Mouse (Mus musculus) cerebellum, postnatal 14 days (tissue): ENCODE measurements at regions not wholly inside any gene's neighbourhood (a gene's known extent, or its start where the extent isn't known, plus 50 kb on each side); places are given as distances from the start of the nearest gene placed in this dataset.

Experiments
- DNase-seq, 2 experiments: peaks; one replicate each; pipeline ENCODE4 v3.0.0; 2021; ENCODE audit warnings: mixed read lengths in 2 of 2

DNA sequence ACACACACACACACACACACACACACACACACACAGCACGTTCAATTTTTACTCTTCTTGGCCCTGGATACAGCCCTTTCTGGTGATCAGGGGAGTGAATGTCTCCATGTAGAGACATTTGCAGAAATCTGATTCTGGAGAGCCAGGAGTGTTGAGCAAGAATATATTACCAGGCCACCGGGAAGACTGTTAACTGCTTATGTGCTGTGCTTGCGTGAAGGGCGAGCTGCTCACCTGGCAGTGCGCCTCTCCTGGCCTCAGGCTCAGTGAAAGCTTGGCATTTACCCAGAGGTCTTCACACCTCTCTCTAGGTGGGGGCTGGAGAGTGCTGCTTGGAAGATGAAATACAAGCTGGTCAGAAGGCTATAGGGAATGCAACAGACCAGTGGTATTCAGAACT is 332.4 kb upstream of the Tet2 start:
- peak; percentile 60 to 65 for DNase-seq

DNA sequence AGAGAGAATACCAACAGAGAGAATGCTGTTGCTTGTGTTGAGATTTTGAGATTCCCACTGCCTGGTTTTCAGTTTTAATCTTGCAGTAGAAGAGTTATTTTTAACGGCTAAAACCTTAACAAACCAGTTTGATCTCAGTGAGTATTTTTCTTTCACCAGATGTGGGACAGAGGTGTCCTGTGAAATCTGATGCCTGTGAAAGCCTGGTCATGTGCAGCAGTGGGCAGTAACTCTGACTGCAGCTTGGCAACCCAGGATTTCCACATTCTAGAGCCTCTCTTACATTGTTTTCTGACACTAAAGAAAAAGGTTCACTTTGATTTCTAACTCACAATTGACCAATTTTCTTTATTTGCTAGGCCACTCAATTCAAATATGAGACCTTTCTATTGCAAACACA is 335.7 kb upstream of the Tet2 start:
- DNase-seq, result no peak

DNA sequence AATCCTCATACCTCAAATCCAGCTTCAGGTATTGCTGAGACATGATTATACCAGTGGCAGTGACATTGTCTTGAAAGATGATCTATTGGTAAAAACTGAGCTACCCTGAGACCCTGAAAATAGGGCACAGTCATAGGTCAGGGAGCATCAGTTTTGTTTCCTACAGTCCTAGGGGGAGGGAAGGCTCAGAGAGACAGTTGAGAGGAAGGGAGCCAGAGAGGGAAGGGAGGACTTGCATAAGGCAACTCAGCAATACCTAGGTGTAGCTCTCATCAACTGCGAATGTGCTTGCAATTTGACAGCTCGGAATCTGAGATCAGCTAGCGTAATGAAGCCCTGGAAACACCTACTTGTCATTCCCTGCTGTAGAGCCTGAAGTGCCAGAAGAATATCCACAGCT is 334.4 kb upstream of the Cxxc4 start:
- no peak for DNase-seq

DNA sequence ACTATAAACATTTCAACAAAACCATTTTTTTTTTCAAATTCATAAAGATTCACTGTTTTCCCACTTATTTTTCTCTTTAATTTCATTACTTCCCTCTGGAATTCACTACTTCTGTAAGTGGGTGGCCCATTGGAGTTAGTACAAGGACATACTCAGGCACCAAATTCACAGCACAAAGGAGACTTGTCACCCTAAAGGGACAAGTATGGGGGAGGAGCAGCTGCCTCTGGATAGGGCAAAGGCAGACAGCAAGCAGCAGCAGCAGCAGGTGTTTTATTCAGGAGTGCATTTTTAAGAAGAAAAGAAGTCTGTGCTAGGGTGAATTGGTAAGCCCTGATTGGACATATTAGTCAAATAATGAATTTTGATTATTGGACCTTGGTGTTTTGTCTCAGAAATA is 314.1 kb upstream of the Cxxc4 start:
- DNase-seq, result no peak

DNA sequence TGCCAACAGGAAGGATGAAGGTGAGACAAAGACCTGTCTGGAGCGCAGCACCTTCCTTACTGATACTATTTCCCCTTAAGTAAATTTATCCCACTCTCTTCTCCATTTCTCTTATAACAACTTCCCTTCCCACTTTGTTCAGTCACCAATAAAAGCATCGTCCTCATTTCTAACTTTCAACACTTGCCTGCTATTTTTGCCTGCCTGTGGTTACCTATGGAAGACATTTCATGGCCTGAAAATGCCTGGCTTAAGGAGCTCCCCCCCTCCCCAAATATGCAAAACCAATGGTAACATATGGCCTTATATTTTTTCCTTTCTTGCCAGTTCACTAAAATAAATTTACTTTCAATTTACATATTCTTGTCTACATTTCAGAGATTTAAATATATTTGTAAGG is 271.0 kb upstream of the Cxxc4 start:
- no peak for DNase-seq

DNA sequence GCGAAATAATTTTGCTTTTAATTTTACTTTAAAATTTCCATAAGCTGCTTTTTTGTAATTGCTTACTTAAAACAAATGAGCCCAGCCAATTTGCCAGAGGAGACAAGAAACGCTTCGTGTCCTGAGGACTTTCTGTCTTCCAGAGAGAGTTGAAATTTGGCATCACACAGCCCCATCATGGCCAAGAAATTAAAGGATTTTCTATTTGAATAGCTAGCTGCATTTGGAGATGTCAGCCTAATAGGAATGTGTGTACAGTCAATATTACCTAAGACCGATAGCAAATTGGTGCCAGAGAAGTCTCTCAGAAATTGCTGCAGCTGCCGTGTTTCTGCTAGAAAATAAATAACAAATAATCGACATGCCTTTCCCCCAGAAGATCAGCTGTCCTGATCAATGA is 268.1 kb upstream of the Cxxc4 start:
- peak; percentile 15 to 33 for DNase-seq

DNA sequence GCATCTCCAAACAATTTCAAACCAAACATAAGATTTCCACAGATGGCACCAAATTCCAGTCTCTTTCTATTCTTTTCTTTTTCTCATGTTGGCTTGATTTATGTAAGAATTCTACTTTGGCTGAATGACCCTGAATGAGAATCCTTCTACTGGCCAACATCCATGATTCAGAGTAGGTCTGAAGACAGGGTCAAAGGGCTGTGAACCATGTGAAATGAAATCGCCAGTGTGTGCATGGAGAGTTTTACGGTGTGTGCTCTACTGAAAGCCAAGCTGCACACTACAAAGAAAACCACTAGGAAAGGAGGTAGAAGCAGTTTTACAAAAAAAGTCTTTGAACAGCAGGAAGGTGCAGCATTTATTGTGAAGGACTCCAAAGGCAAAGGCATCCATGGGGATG is 263.5 kb upstream of the Cxxc4 start:
- no peak for DNase-seq

DNA sequence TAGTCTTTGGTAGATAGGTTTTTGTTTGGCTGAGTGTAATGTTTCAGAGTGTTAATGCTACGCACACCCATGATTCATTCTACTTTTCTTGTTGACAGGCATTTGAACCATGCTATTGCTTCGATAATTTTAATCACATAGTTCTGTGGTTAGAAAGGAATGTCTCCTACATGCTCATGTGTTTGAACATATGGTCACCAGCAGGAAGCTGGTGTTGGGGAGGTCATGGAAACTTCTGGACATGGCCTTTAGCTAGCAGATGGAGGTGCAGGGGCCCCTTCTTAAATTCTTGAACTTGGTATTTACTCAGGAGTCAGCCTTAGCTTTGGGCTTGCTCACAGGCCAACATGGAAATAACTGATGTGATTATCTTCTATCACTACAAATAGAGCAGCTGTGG is 248.6 kb upstream of the Cxxc4 start:
- no peak for DNase-seq

DNA sequence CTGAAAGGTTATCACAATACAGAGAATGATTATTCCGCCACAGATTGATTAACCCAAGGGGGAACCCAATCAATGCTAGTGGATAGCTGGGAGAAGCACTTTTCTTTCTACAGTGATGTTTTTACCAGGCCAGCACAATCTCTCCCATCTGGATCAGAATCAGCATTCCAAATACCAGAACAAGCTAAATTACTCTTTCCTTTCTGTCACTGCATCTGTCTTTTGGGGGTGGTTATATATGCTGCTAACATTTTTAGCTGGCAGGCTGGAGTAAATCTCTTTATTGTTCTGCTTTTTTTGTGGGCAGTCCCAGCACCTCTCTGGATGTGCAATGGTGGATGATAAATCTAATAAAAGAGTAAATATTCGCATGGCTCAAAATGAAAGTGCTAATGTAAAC is 242.3 kb upstream of the Cxxc4 start:
- DNase-seq, result no peak

DNA sequence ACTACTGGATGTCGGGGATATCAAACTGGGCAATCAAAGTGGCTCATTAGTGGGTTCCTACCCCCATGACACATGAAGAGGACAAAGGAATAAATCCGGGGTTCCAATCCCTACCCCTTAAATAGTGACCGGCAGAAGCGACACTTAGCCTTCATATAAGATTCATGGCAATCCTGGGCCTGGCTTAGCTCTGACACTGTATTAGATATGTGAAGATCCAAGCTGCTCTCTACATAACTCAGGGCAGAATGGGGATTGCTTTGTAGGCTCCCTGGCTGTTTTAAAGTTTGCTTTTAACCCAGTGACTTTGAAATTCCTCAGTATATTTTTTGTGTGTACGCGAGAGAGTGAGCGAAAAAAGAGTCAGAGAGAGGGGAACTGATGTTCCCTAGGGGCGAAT is 236.3 kb upstream of the Cxxc4 start:
- no peak for DNase-seq

DNA sequence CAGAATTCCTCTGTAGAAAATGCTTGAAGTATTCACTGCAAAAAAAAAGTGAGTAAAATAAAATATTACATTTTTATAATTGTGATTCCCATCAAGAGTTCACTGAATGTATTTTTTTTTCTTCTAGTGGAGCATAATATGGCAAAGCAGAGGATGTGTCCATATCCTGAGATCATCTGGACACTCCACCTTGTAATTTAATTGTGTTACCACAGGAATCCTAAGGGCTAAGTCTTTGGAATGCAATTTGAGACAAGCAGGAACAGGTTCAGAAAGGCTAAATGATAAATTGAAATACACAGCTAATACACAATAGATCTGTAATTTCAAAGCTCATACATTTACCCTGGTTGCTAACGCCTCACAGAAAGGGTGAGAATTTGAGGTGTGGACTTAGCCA is 235.7 kb upstream of the Cxxc4 start:
- DNase-seq, result no peak

DNA sequence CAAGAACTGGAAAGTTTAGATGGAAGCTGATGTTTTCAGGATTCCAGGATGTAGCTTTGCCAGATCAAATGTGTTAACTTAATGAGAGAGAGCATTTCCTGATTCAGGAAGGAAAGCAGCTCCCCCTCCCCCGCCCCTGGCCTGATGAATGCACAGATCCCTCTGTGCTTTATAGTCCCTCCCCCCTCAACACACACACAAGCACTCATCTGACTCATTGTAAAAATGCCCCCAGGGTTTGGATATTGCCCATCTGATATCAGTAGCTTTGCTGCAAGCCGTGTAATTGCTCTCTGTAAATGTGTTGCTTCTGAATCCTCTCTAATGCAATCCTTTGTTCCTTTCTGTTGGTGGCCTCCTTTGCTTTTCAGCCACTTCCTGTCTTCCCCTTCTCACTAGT is 221.5 kb upstream of the Cxxc4 start:
- DNase-seq, result no peak

DNA sequence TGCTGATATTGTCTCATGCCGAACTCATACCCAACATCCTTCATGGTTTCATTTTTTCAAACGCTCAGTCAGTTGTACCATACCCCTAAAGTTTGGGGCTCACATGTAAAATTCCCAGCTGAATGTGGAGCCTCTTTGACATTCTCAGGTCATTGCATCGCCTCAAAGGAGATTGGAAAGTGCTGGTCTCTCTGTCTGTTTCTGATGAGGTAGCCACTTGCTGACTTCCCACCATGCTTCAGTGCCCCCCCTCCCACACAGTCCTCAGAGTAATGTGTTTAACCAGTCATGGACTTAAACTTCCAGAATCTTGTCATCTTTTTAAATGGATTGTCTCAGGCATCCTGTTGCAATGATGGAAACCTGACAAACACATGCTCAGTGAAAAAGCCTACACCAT is 220.9 kb upstream of the Cxxc4 start:
- no peak for DNase-seq

DNA sequence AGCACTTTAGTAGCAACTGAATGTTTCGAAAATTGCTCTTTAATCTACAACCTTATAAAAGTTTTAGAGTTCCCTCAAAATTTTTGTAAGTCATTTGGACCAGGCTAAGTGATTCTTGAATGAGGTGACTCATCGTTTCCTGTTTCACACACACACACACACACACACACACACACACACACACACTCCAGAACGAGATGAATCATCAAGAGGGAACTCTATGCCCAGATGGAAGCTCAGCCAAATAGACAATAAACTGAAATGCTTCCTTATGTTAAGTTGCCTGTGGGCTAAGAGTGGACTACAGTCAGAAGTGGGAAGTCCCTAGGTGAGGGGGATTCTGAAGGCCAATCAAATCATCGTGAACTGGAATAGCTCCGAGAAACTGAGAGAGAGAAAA is 202.4 kb upstream of the Cxxc4 start:
- DNase-seq, result peak in 1 of 2 experiments; percentile 4

DNA sequence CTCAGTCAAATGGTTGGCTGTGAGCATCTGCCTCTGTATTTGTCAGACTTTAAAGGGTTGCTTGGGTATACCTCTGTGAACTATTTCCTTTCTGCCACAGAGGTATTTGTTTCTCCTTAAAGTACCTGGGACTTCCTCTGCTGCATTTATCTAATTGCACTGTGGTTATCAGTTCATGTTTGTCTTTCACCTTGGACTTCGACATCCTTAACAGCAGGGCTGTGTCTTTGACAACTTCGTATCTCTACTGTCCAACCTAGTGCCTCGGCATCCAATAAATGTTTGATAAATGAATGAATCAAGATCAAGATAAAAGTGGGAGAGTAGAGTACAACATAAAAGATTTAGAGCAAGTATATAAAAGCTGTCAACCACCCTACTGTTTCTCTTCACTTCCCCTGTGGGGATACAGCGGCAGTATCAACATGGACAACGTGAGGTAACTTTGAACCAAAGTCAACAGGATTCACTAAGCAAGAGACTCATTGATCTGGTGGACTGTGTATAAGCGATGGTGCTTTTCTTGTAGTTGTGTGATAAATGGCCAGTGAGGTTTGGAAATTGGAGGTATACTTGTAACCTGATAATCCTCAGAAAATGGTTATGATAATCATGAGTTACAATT is 199.9 kb upstream of the Cxxc4 start:
- DNase-seq, result no peak

DNA sequence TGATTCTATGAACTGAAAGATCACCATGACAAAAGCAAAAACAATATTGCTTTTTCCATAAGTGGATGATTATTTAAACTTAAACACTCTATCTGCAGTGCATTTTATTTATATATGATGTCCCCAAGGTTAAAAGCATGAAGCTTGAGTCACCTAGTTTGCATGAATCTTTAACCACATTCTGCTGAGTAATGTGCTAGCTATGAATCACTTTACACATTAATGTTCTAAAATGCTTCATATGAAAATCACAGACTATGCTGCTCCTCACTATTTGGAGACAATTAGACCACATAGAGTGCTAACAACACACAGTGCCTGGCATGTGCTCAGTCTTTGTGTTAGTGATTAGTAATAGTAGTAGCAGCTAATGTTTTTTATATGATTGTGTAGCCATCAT is 185.6 kb upstream of the Cxxc4 start:
- DNase-seq, result no peak

DNA sequence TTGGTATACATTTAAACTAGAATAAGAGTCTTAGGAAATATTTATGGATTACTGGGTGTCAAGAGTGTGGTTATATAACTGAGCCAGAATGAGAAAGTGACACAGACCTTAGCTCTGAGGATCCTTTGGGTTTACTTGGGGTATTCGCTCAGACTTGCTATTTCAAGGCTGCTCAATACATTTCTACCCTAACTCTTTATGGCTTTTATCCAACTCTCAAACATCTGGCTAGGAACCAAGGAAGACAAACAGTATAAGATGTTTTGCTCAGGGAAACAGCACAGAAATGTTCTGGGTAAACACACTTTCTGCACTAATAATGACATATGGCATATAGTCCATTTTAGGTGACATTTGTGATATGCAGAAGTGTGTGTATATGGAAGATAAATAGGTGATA is 153.8 kb upstream of the Cxxc4 start:
- DNase-seq, result no peak

DNA sequence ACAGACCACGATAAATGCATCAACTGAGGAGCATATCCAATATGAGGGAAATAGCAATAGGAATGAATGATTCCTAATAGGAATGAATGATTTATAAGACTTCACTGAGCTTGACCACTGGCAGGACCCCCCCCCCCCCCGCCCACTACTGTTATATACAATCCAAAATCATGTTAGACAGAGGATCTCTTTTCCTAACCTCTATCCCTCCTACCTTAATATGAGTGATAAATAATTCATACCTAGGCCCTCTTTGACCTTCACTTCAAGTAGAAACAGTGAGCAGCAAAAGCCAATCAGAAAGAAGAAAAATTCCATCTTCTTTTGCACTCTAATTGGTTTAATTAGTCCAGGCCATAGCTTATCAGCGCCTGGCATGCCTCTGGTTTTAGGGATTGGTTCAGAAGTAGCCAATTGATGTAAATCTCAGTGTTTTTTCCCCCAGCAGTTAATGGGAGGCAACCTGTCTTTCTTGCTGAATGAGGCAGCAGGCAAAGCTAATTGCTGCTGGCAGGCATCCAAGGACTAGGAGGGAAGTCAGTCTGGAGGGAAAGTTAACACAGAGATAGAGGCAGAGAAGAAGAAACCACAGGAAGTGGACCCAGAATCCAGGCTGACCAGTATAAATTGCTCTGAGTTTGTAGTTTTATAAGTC is 136.7 kb upstream of the Cxxc4 start:
- DNase-seq, result peak; percentile 59 to 70

DNA sequence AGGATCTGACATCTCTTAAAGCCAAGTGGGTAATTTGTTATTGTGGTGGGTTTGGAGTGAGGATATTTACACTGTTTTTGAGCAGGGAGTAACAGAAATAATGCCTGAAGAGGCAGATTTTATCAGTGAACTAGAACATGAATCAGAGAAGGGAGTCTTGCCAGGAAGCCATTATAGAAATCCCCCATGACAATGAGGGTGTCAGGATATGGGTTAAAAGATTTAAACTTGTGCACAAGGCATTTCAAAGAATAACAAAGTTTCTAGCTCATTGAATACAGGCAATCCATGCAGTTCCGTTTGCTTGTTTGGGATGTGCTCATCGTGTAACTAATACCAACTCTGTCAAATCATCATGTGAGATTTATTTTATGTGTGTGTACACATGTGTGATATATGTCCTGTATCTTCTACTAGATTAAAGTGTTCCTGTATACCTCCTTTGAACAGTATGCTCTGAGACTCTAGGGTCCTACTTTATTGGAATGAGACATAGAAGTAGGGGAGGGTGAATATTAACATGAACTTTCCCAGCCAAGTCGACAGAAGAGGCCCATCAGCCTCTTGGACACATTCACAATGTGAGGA is 134.0 kb upstream of the Cxxc4 start:
- DNase-seq, result no peak

DNA sequence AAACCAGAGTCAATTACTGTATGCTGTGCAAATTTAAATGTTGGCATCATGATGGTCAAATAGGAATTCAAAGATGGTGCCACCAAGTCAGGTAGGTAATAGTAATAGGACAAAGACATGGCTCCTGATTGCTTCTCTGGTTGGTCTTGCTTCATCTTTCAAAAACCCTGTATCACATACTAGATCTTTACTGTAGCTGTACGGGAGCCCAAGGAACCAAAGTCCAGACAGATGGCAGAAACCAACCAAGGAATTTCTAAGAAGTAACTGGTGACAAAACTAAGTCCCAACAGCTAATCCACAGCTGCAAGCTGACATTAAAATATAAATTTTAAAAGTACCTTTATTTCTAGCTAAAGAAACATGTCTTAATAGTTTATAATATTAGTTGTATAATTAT is 131.7 kb upstream of the Cxxc4 start:
- DNase-seq, result no peak

DNA sequence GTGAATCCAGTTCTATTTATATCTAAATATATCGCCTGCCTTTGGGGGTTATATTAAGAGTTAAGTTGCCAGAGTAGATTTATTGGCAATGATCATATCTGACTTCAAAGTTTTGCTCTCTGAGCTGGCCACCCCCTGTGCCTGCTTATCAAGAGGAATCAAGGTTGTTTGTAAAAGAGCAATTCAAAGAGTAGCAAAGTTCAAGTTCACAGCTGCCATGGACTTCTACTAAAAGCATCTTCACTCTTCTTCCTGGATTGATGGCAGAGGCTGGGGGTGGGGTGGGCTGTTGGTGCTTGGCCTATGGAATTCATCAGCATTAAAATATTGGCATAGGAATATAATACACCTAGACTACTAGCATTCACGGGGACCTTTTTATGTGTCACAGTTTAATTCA is 131.2 kb upstream of the Cxxc4 start:
- DNase-seq, result no peak

DNA sequence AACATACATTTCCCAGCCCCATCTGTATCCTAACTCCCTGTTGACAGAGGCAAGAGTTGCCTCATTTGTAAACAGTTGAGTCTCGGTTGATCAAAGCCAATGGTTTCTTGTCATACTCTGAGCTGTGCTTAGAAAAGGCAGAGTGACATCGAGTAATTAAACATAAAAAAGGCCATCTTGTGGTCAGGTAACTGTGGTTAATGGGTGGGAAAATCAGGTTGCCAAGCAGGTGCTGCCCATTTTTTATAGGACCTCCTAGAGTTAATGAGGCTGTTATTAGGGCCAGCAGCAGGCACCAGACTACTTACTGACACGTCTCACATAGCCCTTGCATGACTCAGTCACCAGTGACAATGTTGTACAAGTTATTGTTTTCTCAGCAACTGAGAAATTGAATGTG is 130.7 kb upstream of the Cxxc4 start:
- no peak for DNase-seq

DNA sequence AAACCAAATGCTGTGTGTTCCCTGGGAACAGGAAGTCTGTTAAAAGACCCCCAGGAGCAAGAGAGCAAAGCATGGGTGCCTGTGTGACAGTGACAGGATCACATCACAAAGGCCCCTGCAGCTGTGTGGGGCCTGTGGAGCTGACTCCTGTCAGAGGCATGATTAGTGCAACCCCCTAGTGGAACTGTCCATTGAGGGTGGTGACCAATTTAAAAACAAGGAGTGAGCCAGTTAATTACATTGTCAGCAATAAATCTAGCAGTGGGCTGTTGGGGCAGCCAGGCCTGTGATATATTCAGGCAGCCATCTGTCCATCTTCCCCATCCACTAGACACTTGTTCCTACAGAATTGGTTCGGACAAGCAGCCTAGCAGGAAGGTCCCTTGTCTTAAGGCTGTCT is 121.8 kb upstream of the Cxxc4 start:
- no peak for DNase-seq

DNA sequence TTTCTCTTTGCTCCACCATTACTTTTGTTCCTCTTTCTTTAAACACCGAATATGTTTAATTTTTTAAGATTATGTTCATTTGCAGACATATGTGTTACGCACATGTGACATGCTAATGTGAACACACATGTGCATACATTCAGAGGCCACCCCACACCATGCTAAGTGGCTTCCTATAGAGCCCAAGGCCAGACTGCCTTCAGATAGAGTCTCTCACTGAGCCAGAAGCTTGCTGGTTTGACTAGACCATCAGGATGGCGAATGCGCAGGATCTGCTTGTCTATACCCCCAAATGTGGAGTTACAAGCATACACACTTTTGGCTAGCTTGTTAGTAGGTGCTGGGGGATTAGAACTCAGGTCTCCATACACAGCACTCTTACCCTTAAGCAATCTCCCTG is 121.3 kb upstream of the Cxxc4 start:
- no peak for DNase-seq

DNA sequence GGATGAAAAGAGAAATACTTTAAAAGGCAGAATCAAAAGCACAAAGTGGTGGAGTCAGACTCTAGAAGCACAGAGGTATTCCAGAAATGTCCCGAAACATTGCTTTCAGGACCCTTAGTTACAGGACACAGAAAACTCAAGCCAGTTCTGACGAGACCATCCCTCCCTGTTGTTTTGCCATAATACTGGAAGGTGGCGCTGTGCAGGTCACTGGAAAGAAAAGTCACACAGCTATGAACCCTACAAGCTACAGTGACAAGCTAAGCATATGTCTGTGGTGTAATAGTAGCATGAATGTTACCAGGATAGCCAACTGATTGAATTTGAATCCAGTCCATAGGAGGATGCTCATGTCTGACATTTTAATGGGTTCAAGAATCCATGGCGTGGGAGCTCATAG is 117.4 kb upstream of the Cxxc4 start:
- DNase-seq, result no peak
